Mouse (Mus musculus) neural tube, embryonic 14.5 days (tissue): ENCODE data around the gene Scgb1b17. TPM values are rescaled to one million over a fixed set of nuclear protein-coding genes. Genes with fewer than 3 reads are reported as not detected.
"Not testable (repeated sequence)": the region's sequence is repeated elsewhere in the genome, so short reads cannot be mapped to it uniquely, and the experiment has no call there.

Source experiments
- ATAC-seq: fragments of 200-750 bp; cut with Nextera tagmentation; 2 replicates; pipeline ENCODE4 v1.8.0; 2017; ENCODE audit warnings: low read depth, mild to moderate bottlenecking, moderate TSS enrichment, moderate library complexity
- H3K27ac ChIP-seq: fragments of 300-500 bp; sonication (generic); 2 replicates; pipeline ENCODE4 v1.5.1; 2014; ENCODE audit warnings: low read depth, mild to moderate bottlenecking, control low read depth, low read length, moderate library complexity, mixed read lengths
- H3K27me3 ChIP-seq: fragments of 300-500 bp; sonication (generic); 2 replicates; pipeline ENCODE4 v1.6.1; 2014; ENCODE audit warnings: low read length; ENCODE audit not compliant: control insufficient read depth, insufficient read depth
- H3K36me3 ChIP-seq: fragments of 300-500 bp; sonication (generic); 2 replicates; pipeline ENCODE4 v1.6.1; 2014; ENCODE audit warnings: low read length, mixed read lengths; ENCODE audit not compliant: control insufficient read depth, insufficient read depth
- H3K4me1 ChIP-seq: fragments of 300-500 bp; sonication (generic); 2 replicates; pipeline ENCODE4 v1.6.1; 2014; ENCODE audit warnings: low read length; ENCODE audit not compliant: control insufficient read depth, insufficient read depth
- H3K4me2 ChIP-seq: fragments of 300-500 bp; sonication (generic); 2 replicates; pipeline ENCODE4 v1.6.1; 2014; ENCODE audit warnings: mild to moderate bottlenecking, low read depth, low read length, control low read depth
- H3K4me3 ChIP-seq: fragments of 300-500 bp; sonication (generic); 2 replicates; pipeline ENCODE4 v1.5.1; 2014; ENCODE audit warnings: low read depth, low read length, control low read depth, mixed read lengths
- H3K9ac ChIP-seq: fragments of 300-500 bp; sonication (generic); replicated peaks from 2 replicates; pipeline ENCODE4 v1.6.1; 2014; ENCODE audit warnings: low read depth, mild to moderate bottlenecking, control low read depth, low read length, mixed read lengths
- H3K9me3 ChIP-seq: fragments of 300-500 bp; sonication (generic); 2 replicates; pipeline ENCODE4 v1.6.1; 2016; ENCODE audit warnings: low read length; ENCODE audit not compliant: control insufficient read depth
- polyA plus RNA-seq: library from polyadenylated mRNA; unstranded; fragments of >200 nt; fragmentation: Nextera tagmentation; extraction: Ambion mirVana; gene quantifications from 2 replicates; pipeline ENCODE4 v1.2.1, GENCODE M21; 2014

The Scgb1b17 gene
- polyA plus RNA-seq = not detected in 2 replicates

GRCm38 (mm10) chr7:33063149-33063548 lies at the start of gene Scgb1b17:
TSS of gene Scgb1b17 (plus strand) at chr7:33063449.
- not testable (repeated sequence) for H3K4me1 ChIP-seq, H3K27me3 ChIP-seq, H3K27ac ChIP-seq, H3K36me3 ChIP-seq, H3K4me2 ChIP-seq, ATAC-seq, H3K9ac ChIP-seq, H3K9me3 ChIP-seq, H3K4me3 ChIP-seq

DNA sequence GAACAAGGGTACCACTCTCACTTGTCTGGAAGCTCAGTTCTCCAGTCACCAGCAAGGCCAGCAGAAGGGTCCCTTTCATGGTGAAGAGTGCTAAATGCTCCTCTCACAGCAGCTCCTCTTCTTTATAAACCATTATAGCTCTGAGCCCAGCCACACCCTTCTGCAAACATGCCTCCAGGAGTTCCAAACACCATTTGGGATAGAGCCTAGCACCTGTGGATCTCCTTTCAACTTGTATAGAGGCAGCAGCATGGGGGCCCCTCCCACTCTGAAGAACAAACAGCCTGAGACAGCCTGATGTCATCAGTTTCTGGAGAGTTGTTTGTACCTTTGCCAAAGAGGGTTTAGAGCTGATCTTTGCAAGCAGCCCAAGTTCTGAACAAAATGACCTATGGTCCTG lies 6.8 kb upstream of the Scgb1b17 start, which contains the start of gene Scgb2b17:
Scgb2b17 (minus strand) TSS at position 101 of the 400 bp plus-strand sequence.
- not testable (repeated sequence) for H3K4me3 ChIP-seq, H3K4me2 ChIP-seq, H3K9ac ChIP-seq, H3K4me1 ChIP-seq, H3K27ac ChIP-seq, H3K9me3 ChIP-seq, ATAC-seq, H3K27me3 ChIP-seq, H3K36me3 ChIP-seq

Other genes starting within 250 kb of the Scgb1b17 start
- gene Scgb2b15, start 233.8 kb upstream of the Scgb1b17 start, polyA plus RNA-seq = not detected in 2 replicates
- not detected in 2 replicates for gene Scgb1b15, start 226.9 kb upstream of the Scgb1b17 start, polyA plus RNA-seq
- not detected in 2 replicates for gene Scgb2b17, start 6.9 kb upstream of the Scgb1b17 start, polyA plus RNA-seq
- not detected in 2 replicates for gene Scgb2b18, start 110.4 kb downstream of the Scgb1b17 start, polyA plus RNA-seq
- gene Scgb1b18, start 122.1 kb downstream of the Scgb1b17 start, polyA plus RNA-seq = not detected in 2 replicates
- gene Scgb2b19, start 216.9 kb downstream of the Scgb1b17 start, polyA plus RNA-seq = not detected in 2 replicates
- not detected in 2 replicates for gene Scgb1b19, start 223.8 kb downstream of the Scgb1b17 start, polyA plus RNA-seq